Mouse (Mus musculus) embryo, embryonic 11.5 days (tissue): ENCODE results near the gene Nmb.
"Not testable (repeated sequence)": the region's sequence is repeated elsewhere in the genome, so short reads cannot be mapped to it uniquely, and the experiment has no call there.

ENCODE experiments used
- DNase-seq: peaks from one replicate; pipeline ENCODE4 v3.0.0-alpha.2; 2012; ENCODE audit warnings: low read depth, low spot score

The Nmb gene

GRCm38 (mm10) chr7:80904921-80905515 is at the start of gene Nmb:
Gene Nmb, minus strand, starts transcription at chr7:80905076.
- peak; percentile 49 for DNase-seq

GRCm38 (mm10) chr7:80954251-80954650 is 49.4 kb upstream of the Nmb start:
- no peak for DNase-seq

GRCm38 (mm10) chr7:80952140-80952539 is 47.3 kb upstream of the Nmb start:
- no peak for DNase-seq

GRCm38 (mm10) chr7:80951461-80951860 is 46.6 kb upstream of the Nmb start:
- DNase-seq: no peak

GRCm38 (mm10) chr7:80947445-80948350 is 42.8 kb upstream of the Nmb start, which contains the start of gene Sec11a:
Gene Sec11a, minus strand, starts transcription at chr7:80947780.
- peak; percentile 83 for DNase-seq

- no peak for DNase-seq
Measured at GRCm38 (mm10) chr7:80939808-80940207, 34.9 kb upstream of the Nmb start.

GRCm38 (mm10) chr7:80937304-80937666 is 32.4 kb upstream of the Nmb start:
- not testable (repeated sequence) for DNase-seq

- not testable (repeated sequence) for DNase-seq
Measured at GRCm38 (mm10) chr7:80936617-80937303, 31.9 kb upstream of the Nmb start.

GRCm38 (mm10) chr7:80935834-80936233 is 31.0 kb upstream of the Nmb start:
- DNase-seq: no peak

GRCm38 (mm10) chr7:80932777-80933176 is 27.9 kb upstream of the Nmb start:
- DNase-seq: no peak

- no peak for DNase-seq
Measured at GRCm38 (mm10) chr7:80931618-80932207, 26.8 kb upstream of the Nmb start.

GRCm38 (mm10) chr7:80923165-80923564 is 18.3 kb upstream of the Nmb start:
- DNase-seq: no peak

GRCm38 (mm10) chr7:80919647-80920008 is 14.8 kb upstream of the Nmb start:
- no peak for DNase-seq

GRCm38 (mm10) chr7:80918982-80919646 is 14.2 kb upstream of the Nmb start:
- no peak for DNase-seq

- no peak for DNase-seq
Measured at GRCm38 (mm10) chr7:80917916-80918465, 13.1 kb upstream of the Nmb start.

- DNase-seq: no peak
Measured at GRCm38 (mm10) chr7:80912496-80912895, 7.6 kb upstream of the Nmb start.

GRCm38 (mm10) chr7:80911053-80911452 is 6.2 kb upstream of the Nmb start:
- no peak for DNase-seq

- no peak for DNase-seq
Measured at GRCm38 (mm10) chr7:80903625-80904422, 1.1 kb downstream of the Nmb start.

GRCm38 (mm10) chr7:80901541-80902274 is 3.2 kb downstream of the Nmb start:
- no peak for DNase-seq
